Mouse (Mus musculus) lung, postnatal 14 days (tissue): ENCODE data around the gene Crat.

ENCODE experiments used
- DNase-seq: peaks from one replicate; pipeline ENCODE4 v3.0.0; 2021

The Crat gene

DNA sequence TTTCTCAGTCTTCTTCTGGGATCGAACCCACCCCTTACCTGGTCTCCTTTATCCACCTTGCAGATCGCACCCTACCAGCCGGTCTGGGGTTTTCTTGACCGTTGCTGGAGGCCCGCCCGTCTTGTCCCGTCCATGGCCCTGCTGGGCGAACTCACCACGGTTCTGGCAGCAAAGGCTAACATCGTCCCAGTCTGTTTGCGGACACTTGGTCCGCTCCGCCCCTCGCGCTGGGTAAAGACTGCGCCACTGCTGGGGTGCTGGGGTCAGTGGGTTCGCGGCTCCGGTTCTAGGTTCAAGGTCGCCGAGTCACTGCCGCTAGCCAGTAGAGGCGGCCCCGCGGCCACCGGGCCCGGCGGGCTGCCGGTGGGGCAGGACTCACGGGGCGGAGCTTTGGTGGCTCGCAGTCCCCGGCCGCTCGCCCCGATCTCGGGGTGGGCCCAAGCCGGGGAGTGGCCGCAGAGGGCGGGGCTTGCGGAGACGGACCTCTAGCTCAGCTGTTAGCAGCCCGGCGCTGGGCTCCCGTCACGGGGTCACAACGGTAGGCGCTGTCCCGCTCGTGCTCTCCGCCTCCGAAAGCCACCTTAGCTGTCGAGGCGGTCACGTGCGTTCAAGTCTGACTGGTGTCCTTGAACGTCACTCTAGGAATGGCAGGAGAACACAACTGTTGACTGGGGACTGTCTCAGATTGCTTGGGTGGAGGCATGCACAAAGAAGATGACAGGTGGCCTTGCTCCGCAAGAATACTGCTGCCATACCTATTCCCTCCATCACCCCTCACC, at the start of gene Crat:
TSS of gene Crat (minus strand) at position 657 of the 779 bp plus-strand sequence.
- peak; percentile 94 for DNase-seq

GRCm38 (mm10) chr2:30464411-30464810, 48.8 kb upstream of the Crat start:
- DNase-seq = no peak

GRCm38 (mm10) chr2:30463904-30464330, 48.3 kb upstream of the Crat start:
- peak; percentile 65 for DNase-seq

DNA sequence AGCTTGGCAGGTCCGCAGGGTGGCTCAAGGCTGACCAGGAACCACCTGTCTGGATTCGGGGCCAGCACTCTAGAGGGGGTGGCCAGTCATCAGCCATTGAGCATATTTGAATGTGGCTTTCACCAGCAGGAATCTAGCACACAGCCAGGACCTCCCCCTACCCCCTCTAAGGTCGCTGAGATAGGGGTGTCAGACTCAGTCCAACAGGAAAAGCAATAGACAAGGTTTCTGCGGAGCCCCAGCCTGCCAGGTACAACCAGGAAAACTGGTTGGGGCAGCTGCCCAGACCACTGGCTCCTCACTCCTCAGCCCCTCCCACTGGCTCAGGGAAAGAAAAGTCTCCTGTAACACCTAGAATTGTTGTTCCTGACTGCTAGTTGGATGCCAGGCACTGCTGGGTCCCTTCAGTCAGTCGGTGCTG, 47.7 kb upstream of the Crat start:
- peak; percentile 48 for DNase-seq

- no peak for DNase-seq
Observed at GRCm38 (mm10) chr2:30459241-30459640, 43.6 kb upstream of the Crat start.

DNA sequence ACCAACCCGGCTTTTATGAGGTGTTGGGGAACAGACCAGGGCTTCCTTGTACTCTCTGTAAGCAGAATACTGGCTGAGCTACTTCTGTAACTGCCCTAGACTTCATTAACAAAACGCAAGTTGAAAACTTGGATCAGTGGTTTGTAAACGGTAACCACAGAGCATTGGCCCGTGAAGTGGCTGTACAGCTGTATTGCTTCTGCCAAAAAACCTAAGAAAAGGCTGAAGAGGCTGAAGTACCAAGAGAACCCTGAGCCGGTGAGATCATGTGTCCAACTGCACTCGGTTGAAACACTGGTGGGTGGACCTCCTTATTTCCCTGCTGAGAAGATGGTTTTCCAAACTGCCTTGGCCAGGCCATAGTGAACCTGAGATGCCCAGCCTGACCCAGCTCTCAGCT, 42.7 kb upstream of the Crat start:
- no peak for DNase-seq

DNA sequence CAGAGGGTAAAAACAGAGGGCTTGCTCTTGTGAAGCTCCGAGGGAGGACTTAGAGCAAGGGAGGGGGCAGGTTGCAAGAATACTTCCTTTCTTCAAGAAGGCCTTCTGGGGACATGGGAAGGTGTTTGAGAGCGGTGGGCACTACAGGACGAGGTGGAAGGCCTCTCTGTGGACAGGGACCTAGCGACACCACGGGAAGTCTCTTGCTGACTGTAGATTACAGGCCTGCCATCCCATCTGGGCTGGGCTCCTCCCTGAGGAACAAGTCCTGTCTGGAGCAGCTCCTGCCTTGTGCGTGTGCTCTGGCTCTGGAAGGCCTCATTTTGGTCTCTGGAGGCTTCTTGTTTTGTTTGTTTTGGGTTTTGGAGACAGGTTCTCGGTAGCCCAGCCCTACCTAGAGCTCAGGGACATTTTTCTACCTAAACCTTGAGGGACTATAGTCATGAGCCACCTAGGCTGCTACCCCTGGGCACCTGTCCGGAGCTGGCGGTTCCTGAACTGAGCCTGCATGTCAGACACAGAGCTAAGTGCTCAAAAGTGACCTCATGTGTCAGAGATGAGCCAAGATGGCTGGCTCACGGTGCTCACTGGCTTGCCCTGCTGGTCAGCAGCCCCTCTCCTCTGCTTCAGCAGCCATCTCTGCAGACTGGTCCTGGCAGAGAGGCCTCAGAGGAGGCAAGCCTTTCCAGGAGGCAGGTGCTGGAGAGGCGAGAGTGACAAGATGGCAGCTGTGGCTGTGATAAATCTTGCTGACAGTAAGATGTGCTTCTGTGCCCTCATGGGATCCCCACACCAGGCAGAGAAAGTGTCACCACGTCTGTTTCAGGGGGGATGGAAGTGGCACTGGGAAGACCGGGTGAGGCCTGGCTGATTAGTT, 40.7 kb upstream of the Crat start:
- no peak for DNase-seq

DNA sequence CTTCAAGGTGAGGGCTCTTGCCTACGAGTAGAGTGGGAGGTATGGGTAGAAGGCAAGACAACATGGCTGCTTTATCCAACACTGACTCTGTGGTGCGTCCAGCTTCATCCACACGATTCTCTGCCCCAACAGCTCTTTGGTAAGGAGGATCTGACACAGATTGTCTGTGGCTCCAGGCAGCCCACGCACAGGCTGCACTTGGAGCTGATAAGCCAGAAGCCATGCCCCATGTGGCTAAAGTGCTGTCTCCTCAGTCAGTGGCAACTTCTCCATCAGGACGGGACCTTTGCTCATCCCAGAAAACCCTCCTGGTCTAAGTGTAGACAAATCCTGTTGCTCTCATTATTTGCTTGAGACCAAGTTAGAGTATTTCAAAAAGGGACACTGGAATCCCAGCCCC, 39.0 kb upstream of the Crat start:
- DNase-seq = no peak

DNA sequence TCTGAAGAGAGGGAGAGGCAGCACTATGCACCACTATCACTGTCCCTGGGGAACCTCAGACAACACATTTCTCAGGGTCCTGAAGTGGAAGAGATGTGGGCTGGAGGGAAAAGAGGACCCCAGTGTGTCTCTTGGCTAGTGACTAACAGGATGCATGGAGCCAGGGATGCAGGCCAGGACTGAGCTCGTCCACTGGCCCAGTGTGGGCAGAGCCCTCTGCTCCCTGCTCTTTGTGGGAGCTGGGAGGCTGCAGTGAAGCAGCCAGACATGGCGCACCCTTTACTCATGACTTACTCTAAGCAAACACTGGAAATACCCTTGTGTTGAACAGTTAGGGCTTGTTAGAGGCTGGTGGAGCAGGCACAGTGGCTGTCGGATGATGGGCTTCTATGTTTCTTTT, 38.0 kb upstream of the Crat start:
- DNase-seq = no peak

- DNase-seq = no peak
Observed at GRCm38 (mm10) chr2:30451525-30451924, 35.9 kb upstream of the Crat start.

DNA sequence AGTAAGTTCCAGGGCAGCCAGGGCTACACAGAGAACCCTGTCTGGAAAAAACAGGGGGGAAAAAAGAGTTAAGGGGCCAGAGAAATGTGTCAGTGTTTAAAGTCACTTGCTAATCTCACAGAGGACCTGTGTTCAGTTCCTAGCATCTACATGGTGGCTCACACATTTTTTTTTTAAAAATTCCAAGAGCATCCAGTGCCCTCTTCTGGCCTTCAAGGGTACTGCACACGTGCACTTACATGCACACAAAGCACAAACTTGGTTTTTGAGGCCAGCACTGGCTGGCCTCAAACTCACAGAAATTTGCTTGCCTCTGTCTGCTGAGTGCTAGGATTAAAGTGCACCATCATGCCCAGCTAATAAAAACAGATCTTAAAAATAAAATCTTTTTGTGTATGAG, 34.9 kb upstream of the Crat start:
- no peak for DNase-seq

DNA sequence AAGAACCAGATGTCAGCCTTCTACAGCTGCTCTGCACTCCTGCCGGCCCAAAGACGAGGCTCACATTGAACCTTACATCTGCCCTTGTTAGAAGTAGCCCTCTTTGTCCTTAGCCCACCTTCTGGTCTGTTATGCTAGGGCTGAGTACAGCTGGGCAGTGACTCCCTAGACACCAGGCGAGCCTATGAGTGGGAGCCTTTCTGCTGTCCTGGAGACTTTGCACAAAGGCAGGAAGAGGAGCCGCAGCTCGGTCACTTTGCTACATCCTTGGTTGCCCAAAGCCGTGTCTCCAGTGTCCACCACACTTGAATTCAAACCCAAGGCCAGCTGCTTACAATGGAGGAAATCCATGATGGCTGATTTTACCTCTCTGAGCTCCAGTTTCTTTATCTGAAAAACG, 32.8 kb upstream of the Crat start:
- DNase-seq = no peak

DNA sequence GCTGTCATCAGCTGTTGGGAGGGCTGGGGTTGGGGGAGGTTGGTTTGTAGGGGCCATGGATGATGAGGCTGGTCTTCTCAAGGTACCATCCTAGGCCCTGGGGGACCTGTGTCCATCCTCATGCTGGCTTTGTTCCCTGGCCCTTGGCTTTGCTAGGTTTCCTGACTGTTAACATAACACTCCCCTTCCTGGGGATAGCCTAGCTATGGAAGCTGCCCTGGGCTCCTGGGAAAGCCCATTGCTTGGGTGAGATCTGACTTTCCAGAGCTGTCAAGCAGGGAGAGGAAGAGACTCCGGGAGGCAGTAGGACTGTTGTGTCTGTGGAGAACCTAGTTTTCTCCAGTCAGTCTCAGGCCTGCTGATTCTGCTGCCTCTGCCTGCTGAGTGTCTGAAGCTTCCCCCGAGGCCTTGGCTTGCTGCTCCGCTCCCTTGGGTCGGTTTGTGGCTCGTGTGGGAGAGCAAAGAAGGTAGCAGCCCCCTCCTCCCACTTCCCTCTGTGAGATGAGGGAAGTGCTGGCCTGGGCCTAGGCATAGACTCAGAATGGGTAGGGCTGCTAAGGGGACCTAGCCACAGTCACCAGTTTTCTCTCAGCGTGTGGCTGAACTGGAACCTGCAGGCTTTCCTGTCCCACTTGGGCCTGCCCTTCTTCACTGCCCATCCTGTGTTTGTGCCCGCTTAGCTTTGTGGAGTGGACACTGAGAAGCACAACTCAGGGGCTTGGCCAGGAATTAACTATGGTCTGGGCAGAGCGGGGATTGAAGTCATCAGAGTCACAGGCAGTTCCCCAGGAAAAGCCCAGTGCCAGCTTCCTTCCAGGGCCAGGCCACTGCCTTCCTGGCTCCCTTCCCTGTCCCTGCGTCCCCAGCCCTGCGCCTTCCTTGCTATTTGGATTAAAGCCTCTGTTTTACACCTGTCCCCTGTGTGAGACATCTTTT, 31.5 kb upstream of the Crat start:
- DNase-seq = peak; percentile 58

DNA sequence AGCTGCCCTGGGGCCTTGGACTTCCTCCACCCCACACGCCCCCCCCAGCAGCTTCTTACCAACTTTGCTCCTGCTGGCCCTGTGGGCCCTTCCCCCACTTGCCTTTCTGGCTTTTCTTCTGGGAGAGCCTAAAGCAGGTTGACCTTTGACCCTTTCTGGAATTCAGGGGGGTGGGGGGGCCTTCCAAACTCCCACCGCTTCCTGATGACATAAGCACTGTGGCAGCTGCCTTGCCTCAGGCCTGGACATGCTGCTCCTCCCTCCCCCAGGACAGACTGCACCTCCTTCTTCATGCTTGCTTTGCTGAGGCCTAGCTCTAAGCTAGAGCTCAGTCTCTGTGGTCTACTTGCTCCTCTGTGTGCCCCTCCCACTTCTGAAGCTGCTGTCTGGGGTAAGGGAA, 29.7 kb upstream of the Crat start:
- peak; percentile 28 for DNase-seq

DNA sequence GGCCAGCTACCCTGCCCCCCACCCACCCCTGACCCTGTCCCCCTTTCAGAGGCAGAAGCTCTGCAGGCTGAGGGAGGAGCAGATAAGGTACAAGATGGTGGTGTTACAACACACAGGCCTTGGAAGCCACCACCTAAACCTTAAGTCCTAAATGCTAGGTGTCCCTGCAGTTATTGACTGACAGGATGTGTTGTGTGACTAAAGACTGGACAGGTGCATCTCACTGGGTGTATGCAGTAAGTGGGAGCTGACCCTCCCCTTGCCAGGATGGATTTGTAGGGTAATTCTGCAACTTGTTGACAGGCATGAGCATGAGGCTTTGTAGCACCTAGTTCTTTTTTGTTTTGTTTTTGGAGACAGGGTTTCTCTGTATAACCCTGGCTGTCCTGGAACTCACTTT, 28.8 kb upstream of the Crat start:
- DNase-seq = no peak

GRCm38 (mm10) chr2:30444006-30444405, 28.4 kb upstream of the Crat start:
- no peak for DNase-seq

DNA sequence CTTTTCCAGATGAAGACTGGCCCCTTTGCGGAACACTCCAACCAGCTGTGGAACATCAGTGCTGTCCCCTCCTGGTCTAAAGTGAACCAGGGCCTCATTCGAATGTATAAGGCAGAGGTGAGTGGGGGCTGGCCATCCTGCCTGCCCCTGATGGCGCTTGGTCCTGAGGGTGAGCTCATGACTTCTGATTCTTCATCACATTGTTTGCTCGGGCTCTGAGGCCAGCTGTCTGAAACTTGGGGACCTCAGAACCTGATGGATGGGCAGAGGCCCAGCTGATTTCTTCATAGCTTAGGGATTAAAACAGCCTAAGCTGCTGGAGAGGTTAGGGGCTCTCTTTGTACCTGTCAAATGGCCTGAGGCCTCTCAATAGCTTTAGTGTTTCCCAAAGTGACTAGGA, 27.7 kb upstream of the Crat start:
- DNase-seq = no peak

DNA sequence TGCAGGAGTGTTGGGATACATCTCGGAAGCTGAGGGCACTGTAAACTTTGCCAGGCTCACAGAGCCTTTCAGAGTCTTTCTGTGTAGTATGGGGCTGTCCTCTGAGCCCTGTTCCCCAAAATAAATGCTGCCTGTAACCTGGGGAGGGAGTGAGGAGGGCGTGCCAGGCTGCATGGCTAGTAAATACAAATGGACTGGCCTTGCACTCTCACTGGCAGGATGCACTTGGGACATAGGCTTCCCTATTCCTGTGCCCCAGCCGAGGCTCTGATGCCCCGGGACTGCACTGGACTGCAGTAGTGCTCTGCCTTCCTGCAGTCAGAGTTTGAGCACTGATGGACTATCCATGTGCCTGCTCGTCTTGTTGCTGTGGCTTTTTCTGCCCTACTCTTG, 26.9 kb upstream of the Crat start:
- no peak for DNase-seq

DNA sequence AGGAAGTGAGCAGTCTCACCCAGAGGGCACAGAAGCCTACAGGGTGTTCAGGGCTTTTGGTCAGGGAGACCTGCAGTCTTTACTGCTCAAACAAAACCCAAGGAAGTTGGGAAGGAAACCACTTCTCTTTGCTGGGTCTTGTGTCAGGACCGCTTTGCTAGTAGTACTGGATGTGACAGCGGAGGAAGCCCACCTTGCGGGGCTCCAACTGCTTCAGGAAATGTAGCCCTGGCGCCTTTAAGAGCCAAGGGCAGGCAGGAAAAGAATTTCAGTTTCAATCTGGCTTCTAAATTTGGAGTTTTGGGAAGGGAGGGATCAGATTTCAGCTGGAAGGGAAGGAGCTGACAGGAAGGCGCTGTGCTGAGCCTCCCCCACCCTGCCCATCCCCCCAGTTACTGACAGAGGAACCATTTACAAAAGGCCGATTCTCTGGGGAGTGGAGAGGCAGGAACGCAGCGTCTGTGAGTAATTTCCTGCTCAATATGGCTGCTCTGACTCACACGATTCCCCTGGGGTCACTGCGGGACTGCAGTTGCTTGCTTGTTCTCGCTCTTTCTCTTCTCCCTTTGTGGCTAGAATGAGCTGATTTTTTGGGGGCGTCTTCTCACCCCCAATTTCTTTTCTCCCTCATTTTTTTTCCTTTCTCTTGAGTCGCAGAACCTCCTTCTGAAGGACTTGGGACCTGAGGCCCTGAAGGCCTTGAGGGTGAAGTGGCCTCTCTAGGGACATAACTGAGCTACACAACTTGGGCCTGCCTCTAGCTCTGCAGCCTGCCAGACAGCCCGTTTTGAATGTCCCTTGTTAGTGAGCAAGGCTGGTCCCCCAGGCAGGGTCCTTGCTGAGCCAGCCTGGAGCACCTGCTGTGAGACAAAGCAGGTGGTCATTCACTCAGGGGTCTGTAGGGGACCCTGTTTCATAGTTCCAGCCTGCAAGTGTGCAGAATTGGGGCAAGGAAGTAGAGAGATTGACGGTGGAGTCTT, 26.2 kb upstream of the Crat start:
- peak; percentile 77 for DNase-seq

DNA sequence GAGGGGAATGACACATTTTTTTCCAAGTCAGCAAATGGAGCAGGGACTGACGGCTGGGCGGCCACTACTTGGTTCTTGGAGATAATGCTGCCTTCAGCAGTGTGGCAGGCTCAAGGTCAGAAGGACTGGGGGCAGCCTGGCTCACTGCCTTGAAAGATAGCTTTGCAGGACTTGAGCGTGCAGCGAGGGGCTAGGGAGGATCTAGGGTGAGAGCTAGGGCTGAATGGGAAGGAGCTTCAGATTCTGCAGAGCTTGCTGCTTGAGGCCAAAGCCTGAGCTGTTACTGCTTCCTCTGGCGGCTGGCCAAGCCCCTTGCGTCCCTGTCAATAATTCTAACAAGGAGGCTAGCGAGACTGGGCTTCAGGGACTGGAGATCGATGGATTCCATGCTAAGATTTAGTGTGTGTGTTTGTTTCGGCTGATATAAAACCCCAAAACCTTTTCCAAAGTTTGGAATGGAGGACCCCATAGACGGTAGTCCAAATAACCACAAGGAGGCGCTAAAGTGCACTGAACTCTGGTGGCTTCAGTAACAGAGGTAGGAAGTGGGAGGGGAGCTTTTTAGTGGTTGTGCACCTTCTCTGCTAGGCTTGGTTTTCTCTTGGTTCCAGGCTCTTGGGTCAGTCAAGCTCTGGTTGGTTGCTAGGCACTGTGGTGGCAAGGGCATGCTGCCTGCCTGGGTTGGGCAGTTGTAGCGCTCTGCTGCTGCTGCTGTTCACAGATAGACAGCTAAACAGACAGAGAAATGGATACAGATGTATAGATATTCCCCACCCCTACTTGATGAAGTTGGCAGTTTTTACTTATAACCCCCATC, 25.3 kb upstream of the Crat start:
- peak; percentile 79 for DNase-seq

DNA sequence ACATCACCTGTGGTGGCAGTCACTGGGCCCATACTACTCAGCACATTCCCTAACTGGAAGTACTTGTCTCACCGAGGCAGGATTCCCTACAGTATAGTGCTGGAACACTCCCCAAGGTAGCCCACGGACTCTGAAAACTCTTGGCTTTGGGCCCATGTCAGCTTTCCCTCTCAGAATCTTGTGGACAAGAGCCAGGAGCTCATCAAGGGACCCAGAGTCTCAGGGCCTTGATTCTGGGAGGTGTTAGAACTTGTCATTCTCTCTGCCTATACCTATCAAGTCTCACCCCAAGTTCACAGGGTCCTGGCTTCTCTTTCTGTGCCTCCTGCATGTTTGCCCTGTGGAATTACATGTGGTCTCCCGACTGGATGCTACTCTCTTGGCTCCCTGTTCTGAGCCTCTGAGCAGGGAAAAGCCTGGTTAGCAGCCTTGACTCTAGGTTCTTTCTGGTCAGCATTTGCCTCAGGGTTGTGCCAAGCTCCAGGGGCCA, 24.6 kb upstream of the Crat start:
- no peak for DNase-seq
